Mouse (Mus musculus) cerebellum, adult 2 months (tissue): Measurements from ENCODE around the gene Mast3. TPM values are rescaled to one million over a fixed set of nuclear protein-coding genes. Genes with fewer than 3 reads are reported as not detected.

Source experiments
- DNase-seq, 2 experiments: peaks; one replicate each; pipeline ENCODE4 v3.0.0; 2021
- H3K27ac ChIP-seq: fragments of 200-500 bp; 2 replicates; pipeline ENCODE4 v1.5.1; 2012; ENCODE audit warnings: low read length, control low read depth, inconsistent platforms; ENCODE audit not compliant: insufficient read depth
- H3K27me3 ChIP-seq: fragments of 200-500 bp; 2 replicates; pipeline ENCODE4 v1.6.1; 2012; ENCODE audit warnings: inconsistent platforms, mild to moderate bottlenecking, low read length, moderate library complexity; ENCODE audit not compliant: control insufficient read depth, insufficient read depth
- H3K4me1 ChIP-seq: fragments of 200-500 bp; 2 replicates; pipeline ENCODE4 v1.6.1; 2011; ENCODE audit warnings: low read length; ENCODE audit not compliant: control insufficient read depth, insufficient read depth
- H3K4me3 ChIP-seq: fragments of 200-500 bp; replicated peaks from 2 replicates; pipeline ENCODE3; 2011; ENCODE audit warnings: mild to moderate bottlenecking, low read depth, low read length, control low read depth; ENCODE audit not compliant: insufficient read depth
- CTCF ChIP-seq: fragments of 200-500 bp; IDR thresholded peaks from 2 replicates; pipeline ENCODE4 v1.5.1; 2011; ENCODE audit warnings: low read depth, mild to moderate bottlenecking, control low read depth, low read length, moderate library complexity, borderline replicate concordance; ENCODE audit not compliant: insufficient read depth
- POLR2A ChIP-seq: fragments of 200-500 bp; IDR thresholded peaks from 2 replicates; pipeline ENCODE4 v1.6.1; 2011; ENCODE audit warnings: low read length, control low read depth, borderline replicate concordance; ENCODE audit not compliant: insufficient read depth
- WGBS: fragments of 180-500 bp; shearing (Covaris S2); methylation state at CpG from one replicate; pipeline ENCODE4 v1.1.7; 2018; 5-methylcytosine and 5-hydroxymethylcytosine counted together
- polyA plus RNA-seq: library from polyadenylated mRNA; depleted of rRNA; stranded (reverse); fragments of >200 nt; gene quantifications from 2 replicates; pipeline ENCODE4 v1.2.3, GENCODE M21; 2012

Mast3 gene
- polyA plus RNA-seq, 1 experiment = 69.5 TPM

DNA sequence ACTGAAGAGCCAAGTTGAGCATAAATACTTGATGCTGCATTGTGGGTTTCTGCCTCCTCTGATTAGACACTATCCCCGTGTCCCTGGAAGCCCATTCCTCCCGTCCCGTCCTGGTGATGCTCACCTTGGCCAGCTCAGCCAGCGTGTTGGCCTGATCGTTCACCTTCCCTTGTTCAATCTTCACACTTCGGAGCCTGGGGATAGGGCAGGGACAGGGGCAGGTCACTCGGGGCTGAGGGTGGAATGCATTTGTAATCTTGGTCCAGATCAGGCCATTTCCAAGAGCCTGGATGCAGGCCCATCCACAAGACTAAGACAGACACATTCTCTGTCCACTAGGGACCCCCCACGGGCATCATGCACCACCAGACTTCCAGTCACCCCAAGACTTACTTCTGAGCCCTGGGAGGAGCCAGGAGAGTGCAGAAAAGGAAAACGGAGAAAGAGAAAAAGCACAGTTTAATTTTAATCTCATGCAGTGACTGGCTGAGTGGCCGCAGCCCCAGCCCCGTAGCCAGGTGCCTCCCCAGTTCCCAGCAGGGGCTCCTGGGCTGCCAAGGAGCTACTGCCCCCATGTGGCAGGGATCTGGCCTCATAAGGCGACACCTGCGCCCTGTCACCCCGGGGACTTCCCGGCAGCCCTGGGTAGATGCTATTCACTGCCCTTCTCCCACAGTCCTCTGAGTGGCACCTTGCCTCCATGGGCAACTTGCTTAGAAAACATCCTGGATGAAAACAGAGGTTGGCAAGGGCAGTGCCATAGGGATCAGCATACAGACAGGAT is 41.7 kb upstream of the Mast3 start:
- no peak for DNase-seq
- no peaks in the 10 kb centered on the region for H3K4me1 ChIP-seq
- H3K27me3 ChIP-seq = no peaks in the 10 kb centered on the region
- WGBS = 50% methylated on average over 15 of the region's 15 CpGs
- no peak overlapping the region for H3K4me3 ChIP-seq
- TF ChIP-seq CTCF (no peak), POLR2A (no peak)
- no peak overlapping the region for H3K27ac ChIP-seq

DNA sequence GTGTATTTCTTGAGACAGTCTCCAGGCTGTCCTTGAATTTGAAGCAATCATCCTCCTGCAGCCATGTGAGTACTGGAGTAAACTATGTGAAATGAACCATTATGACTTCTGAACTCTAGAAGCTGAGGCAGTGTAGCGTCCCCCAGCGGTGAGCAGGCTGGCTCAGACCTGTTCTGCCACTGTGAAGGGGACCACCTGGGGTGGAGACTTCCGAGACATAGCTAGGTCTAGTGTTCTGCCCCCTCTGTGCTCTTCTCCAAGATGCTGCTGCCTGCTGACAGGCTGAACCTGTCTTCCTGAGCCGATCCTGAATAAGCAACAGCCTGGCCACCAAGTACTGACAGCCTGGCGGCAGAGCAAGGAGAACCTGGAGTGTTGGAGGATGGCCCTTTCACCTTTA is 40.3 kb upstream of the Mast3 start:
- no peak for DNase-seq
- no peaks in the 10 kb centered on the region for H3K4me1 ChIP-seq
- TF ChIP-seq CTCF (no peak), POLR2A (no peak)
- H3K27ac ChIP-seq = no peak overlapping the region
- no peak overlapping the region for H3K4me3 ChIP-seq
- no peaks in the 10 kb centered on the region for H3K27me3 ChIP-seq
- 45% methylated on average over 5 of the region's 5 CpGs for WGBS

DNA sequence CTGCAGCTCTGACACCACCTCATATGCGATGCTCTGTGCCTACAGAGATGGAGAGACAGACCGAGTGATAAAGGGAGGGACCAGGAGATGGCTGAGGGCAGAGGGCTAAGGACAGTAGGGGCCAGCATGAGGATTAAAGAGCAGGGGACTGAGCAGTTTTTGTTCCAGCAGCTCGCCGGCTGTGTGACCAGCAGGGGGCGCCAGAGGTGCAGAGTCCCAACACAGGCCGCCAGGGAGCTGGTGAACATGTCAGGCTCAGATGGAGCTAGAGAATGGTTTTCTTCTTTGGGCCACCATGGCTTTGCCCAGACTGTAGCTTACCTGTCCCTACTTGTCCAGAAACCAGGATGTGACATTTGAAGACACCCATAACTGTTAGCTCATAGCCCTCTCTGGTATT is 39.7 kb upstream of the Mast3 start:
- Histone ChIP-seq H3K4me1 (no peaks in the 10 kb centered on the region), H3K4me3 (no peak overlapping the region), H3K27ac (no peak overlapping the region), H3K27me3 (no peaks in the 10 kb centered on the region)
- TF ChIP-seq POLR2A (no peak), CTCF (peak; percentile 88)
- WGBS = 5% methylated on average over 6 of the region's 6 CpGs
- DNase-seq = peak; percentile 80 to 87

DNA sequence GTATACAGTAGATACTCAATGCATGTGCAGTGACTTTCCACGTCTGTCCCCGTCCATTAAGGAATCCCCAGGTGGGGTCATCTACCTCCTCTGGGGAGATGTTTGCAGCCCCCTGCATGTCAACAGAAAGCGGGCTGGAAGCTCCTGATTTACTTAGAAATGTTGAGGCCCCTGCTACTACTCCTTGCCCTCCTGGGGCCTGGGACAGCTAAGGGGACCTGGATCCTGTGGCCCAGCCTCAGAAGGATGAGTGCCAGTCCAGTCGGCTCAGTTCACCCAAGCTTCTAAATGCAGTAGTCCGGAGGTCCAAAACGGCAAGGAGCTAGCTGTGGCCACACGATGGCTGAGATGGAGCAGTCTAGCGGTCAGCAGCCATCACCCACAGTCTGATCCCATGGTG is 39.1 kb upstream of the Mast3 start:
- Histone ChIP-seq H3K4me1 (no peaks in the 10 kb centered on the region), H3K27ac (no peak overlapping the region), H3K4me3 (no peak overlapping the region), H3K27me3 (no peaks in the 10 kb centered on the region)
- 86% methylated on average over 8 of the region's 8 CpGs for WGBS
- TF ChIP-seq CTCF (no peak), POLR2A (no peak)
- DNase-seq = no peak

DNA sequence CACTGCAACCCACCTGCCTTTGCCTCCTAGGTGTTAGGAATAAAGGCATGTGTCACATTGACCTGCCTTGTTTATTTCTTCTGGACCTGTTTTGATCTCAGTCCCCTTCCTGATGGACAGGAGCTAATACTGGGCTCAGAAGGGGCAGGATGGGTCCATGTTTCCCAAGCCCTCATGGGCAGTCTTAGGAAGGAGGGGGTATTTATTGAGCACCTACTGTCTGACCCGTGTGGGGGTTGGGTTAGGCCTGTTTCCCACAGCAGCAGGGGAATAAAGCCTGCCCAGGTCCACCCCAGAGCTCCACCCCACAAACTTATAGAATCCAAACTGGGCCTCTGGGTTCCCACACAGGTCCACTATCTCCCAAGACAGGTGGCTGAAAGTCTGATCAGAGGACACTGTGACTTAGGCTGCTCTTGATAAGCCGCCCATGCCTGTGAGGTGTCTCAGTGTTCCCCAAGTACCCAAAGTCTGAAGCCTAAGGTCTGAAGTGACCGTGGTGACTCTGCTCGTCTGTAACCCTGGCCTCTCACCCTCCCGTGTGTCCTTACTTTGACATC is 38.4 kb upstream of the Mast3 start:
- peaks cover 5% of the 10 kb centered on the region; the same call in 1 of the 2 replicates for H3K4me1 ChIP-seq
- no peaks in the 10 kb centered on the region for H3K27me3 ChIP-seq
- TF ChIP-seq CTCF (no peak), POLR2A (no peak)
- no peak overlapping the region for H3K27ac ChIP-seq
- no peak overlapping the region for H3K4me3 ChIP-seq
- WGBS = 81% methylated on average over 5 of the region's 5 CpGs
- no peak for DNase-seq

DNA sequence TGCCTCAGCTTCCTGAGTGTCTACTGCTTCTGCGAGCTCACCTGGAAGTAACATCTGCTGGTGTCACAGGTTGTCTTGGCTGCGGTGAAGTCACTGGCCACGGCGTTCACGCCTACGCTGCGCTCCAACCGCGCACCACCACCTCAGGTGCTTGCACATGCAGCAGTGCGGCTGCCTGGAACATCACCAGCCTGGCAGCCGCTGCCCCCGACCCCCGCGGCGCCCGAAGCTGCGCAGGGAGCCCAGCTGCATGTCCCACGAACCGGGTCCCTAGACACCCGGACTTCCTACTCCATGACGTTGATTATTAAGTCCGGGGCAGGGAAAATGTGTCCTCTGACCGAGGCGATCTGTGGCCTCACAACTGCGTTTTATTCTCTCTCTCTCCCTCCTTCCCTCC is 37.6 kb upstream of the Mast3 start:
- TF ChIP-seq CTCF = no peak
- no peak for TF ChIP-seq POLR2A
- H3K27me3 ChIP-seq = no peaks in the 10 kb centered on the region
- H3K27ac ChIP-seq = no peak overlapping the region
- WGBS = 57% methylated on average over 25 of the region's 25 CpGs
- peaks cover 5% of the 10 kb centered on the region; the same call in 1 of the 2 replicates for H3K4me1 ChIP-seq
- DNase-seq = no peak
- no peak overlapping the region for H3K4me3 ChIP-seq

DNA sequence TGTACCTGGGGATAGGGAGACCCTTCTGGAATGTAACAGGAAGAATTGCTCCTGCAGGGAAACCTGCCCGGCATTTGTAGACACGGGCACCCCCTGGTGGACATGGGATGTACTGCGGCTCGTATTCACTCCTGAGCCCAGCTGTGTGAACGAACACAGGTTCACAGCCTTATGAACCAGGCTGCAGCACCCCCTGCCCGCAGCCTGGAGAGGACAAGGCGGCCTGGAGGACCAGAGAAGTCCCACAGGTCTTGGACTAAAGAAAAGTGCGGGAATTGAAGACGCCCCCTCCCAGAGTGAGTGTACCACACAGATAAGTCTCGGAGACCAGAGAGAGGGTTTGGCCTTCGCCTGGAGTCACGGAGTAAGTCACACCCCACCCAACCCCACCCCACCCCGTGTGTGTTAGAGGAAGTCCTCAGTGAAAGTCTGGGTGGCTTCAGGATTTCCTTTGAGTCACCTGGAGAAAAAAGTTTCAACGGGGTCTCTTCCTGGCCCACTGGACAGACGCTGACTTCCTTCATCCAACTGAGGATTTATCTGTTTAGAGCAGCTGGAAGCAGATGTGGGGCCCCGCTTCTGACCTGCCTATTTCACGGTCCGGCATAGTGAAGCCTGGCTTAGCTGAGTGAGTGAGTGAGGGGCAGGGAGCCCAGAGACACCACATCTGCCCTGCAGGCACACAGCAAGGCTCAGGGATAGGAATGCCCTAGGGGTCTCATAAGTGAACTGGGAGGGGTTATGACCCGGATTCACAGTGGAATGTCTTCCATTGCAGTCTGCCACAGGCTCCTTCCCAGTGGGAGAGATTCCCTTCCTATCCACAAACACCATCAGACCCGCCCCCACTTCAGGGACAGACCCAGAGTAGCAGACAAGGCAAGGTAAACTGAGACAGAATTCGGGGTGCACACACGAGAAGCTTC is 36.6 kb upstream of the Mast3 start:
- DNase-seq = peak; percentile 76 to 91
- Histone ChIP-seq H3K4me3 (no peak overlapping the region), H3K27me3 (no peaks in the 10 kb centered on the region), H3K27ac (no peak overlapping the region), H3K4me1 (peaks cover 5% of the 10 kb centered on the region)
- 36% methylated on average over 22 of the region's 22 CpGs for WGBS
- TF ChIP-seq CTCF = peak; percentile 92
- no peak for TF ChIP-seq POLR2A

DNA sequence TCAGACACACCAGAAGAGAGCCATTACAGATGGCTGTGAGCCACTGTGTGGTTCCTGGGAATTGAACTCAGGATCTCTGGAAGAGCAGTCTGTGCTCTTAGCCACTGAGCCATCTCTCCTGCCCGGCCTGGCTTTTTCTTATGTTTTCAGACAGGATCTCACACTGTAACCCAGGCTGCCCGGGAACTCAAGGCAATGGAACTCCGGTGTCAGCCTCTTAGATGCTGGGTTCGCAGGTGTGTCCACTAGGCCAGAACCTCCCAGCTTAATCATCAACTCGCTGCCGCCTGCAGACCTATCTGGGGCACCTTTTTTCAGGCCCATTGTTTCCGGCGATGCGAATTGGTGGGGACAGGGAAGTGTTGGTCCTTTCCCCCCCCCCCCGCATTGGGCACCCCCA is 35.7 kb upstream of the Mast3 start:
- Histone ChIP-seq H3K27ac (no peak overlapping the region), H3K4me1 (peaks cover 5% of the 10 kb centered on the region), H3K4me3 (no peak overlapping the region), H3K27me3 (no peaks in the 10 kb centered on the region)
- peak in 1 of 2 experiments; percentile 28 for DNase-seq
- no peak for TF ChIP-seq POLR2A
- no peak for TF ChIP-seq CTCF
- 55% methylated on average over 10 of the region's 10 CpGs for WGBS
